Mouse (Mus musculus) CH12.LX (cell line): ENCODE measurements around the gene Gm20517. TPM values are rescaled to one million over a fixed set of nuclear protein-coding genes. Genes with fewer than 3 reads are reported as not detected.
A peak's percentile ranks its signal among the peaks of the same experiment; 100 is the strongest.

Source experiments
- DNase-seq: peaks from one replicate; pipeline ENCODE4 v3.0.0-alpha.2; 2013; ENCODE audit errors: extremely low read depth
- H3K27ac ChIP-seq: 2 replicates; pipeline ENCODE4 v1.5.1; 2012; ENCODE audit warnings: low read depth, mild to moderate bottlenecking, control low read depth, moderate library complexity; ENCODE audit not compliant: insufficient read depth
- H3K27me3 ChIP-seq: replicated peaks from 2 replicates; pipeline ENCODE3; 2012; ENCODE audit warnings: inconsistent platforms
- H3K36me3 ChIP-seq, 2 experiments: replicated peaks in 1 of 2; 2 replicates each; pipeline versions ENCODE3 to v1.6.1; 2012; ENCODE audit warnings: inconsistent platforms in 1 of 2, low read length in 1 of 2, mild to moderate bottlenecking in 1 of 2, mixed read lengths in 1 of 2, moderate library complexity in 1 of 2; ENCODE audit not compliant: control insufficient read depth in 1 of 2, insufficient read depth in 1 of 2
- H3K4me1 ChIP-seq, 2 experiments: 2 replicates each; pipeline ENCODE4 v1.6.1; 2012; ENCODE audit warnings: inconsistent platforms in 1 of 2, moderate library complexity in 1 of 2; ENCODE audit not compliant: insufficient read depth in 2 of 2, control insufficient read depth in 1 of 2
- H3K4me2 ChIP-seq: 2 replicates; pipeline ENCODE4 v1.6.1; 2012; ENCODE audit warnings: low read depth, mild to moderate bottlenecking, control low read depth; ENCODE audit not compliant: poor library complexity, insufficient read depth, severe bottlenecking
- H3K4me3 ChIP-seq, 3 experiments: fragments of 150-350 bp in 1 of 3; sonication (generic) in 1 of 3; replicated peaks in 1 of 3; 2 replicates each; pipeline versions ENCODE3 to v1.5.1; 2011 to 2012; ENCODE audit warnings: low read depth in 2 of 3, low read length in 2 of 3, mild to moderate bottlenecking in 2 of 3, moderate library complexity in 2 of 3, control low read depth in 1 of 3, improper control_type of control experiment in 1 of 3, inconsistent platforms in 1 of 3, mixed read lengths in 1 of 3; ENCODE audit not compliant: poor library complexity in 1 of 3
- H3K79me2 ChIP-seq: replicated peaks from 2 replicates; pipeline ENCODE4 v1.6.1; 2012; ENCODE audit warnings: mild to moderate bottlenecking, moderate library complexity; ENCODE audit not compliant: control insufficient read depth, poor library complexity, insufficient read depth, severe bottlenecking; ENCODE audit errors: extremely low read depth
- H3K9ac ChIP-seq: 2 replicates; pipeline ENCODE4 v1.6.1; 2012; ENCODE audit warnings: low read depth, mild to moderate bottlenecking, control low read depth, moderate library complexity; ENCODE audit not compliant: insufficient read depth
- H3K9me3 ChIP-seq: replicated peaks from 2 replicates; pipeline ENCODE3; 2012; ENCODE audit warnings: low read length, inconsistent platforms, mixed read lengths
- BHLHE40 ChIP-seq: IDR thresholded peaks from 2 replicates; pipeline ENCODE4 v1.6.1; 2011; ENCODE audit warnings: mild to moderate bottlenecking, low read depth, low read length, improper control_type of control experiment
- CHD1 ChIP-seq: IDR thresholded peaks from 2 replicates; pipeline ENCODE4 v1.6.1; 2012; ENCODE audit warnings: low read depth, low read length, improper control_type of control experiment, inconsistent platforms
- CHD2 ChIP-seq: IDR thresholded peaks from 2 replicates; pipeline ENCODE4 v1.6.1; 2011; ENCODE audit warnings: low read length, improper control_type of control experiment
- CTCF ChIP-seq, 2 experiments: IDR thresholded peaks in 1 of 2; conservative IDR thresholded peaks in 1 of 2; 2 replicates each; pipeline ENCODE4 v1.5.1; 2011 to 2012; ENCODE audit warnings: low read depth in 2 of 2, low read length in 2 of 2, improper control_type of control experiment in 1 of 2, inconsistent platforms in 1 of 2, mild to moderate bottlenecking in 1 of 2, moderate library complexity in 1 of 2
- ELF1 ChIP-seq: IDR thresholded peaks from 2 replicates; pipeline ENCODE4 v1.6.1; 2014; ENCODE audit warnings: low read depth, mild to moderate bottlenecking, inconsistent platforms, low read length, improper control_type of control experiment
- GABPA ChIP-seq: IDR thresholded peaks from 2 replicates; pipeline ENCODE4 v1.6.1; 2012; ENCODE audit warnings: low read depth, low read length, improper control_type of control experiment, inconsistent platforms; ENCODE audit not compliant: insufficient replicate concordance
- HCFC1 ChIP-seq: IDR thresholded peaks from 2 replicates; pipeline ENCODE4 v1.6.1; 2012; ENCODE audit warnings: low read depth, mild to moderate bottlenecking, inconsistent platforms, low read length, improper control_type of control experiment
- IRF4 ChIP-seq: IDR thresholded peaks from 2 replicates; pipeline ENCODE4 v1.6.1; 2014; ENCODE audit warnings: low read depth, mild to moderate bottlenecking, inconsistent platforms, low read length, improper control_type of control experiment
- JUN ChIP-seq: IDR thresholded peaks from 2 replicates; pipeline ENCODE4 v1.6.1; 2011; ENCODE audit warnings: low read depth, mild to moderate bottlenecking, low read length, improper control_type of control experiment, moderate library complexity; ENCODE audit not compliant: insufficient read depth
- JUND ChIP-seq: conservative IDR thresholded peaks from 2 replicates; pipeline ENCODE4 v1.6.1; 2011; ENCODE audit warnings: low read depth, low read length, improper control_type of control experiment
- MAFK ChIP-seq: IDR thresholded peaks from 2 replicates; pipeline ENCODE4 v1.6.1; 2011; ENCODE audit warnings: low read length, improper control_type of control experiment; ENCODE audit not compliant: insufficient replicate concordance
- MAZ ChIP-seq: IDR thresholded peaks from 2 replicates; pipeline ENCODE4 v1.6.1; 2012; ENCODE audit warnings: low read depth, mild to moderate bottlenecking, inconsistent platforms, low read length, improper control_type of control experiment, moderate library complexity
- MEF2A ChIP-seq: IDR thresholded peaks from 2 replicates; pipeline ENCODE4 v1.6.1; 2014; ENCODE audit warnings: low read depth, mild to moderate bottlenecking, inconsistent platforms, low read length, improper control_type of control experiment, borderline replicate concordance
- MYC ChIP-seq: IDR thresholded peaks from 2 replicates; pipeline ENCODE4 v1.6.1; 2011; ENCODE audit warnings: low read depth, mild to moderate bottlenecking, improper control_type of control experiment, low read length
- NELFE ChIP-seq: IDR thresholded peaks from 2 replicates; pipeline ENCODE4 v1.6.1; 2011; ENCODE audit warnings: low read depth, low read length, improper control_type of control experiment
- NRF1 ChIP-seq: IDR thresholded peaks from 2 replicates; pipeline ENCODE4 v1.6.1; 2014; ENCODE audit warnings: low read depth, mild to moderate bottlenecking, inconsistent platforms, low read length, improper control_type of control experiment, moderate library complexity
- POLR2A ChIP-seq: IDR thresholded peaks from 2 replicates; pipeline ENCODE4 v1.6.1; 2011; ENCODE audit warnings: low read depth, mild to moderate bottlenecking, improper control_type of control experiment, low read length
- RAD21 ChIP-seq: IDR thresholded peaks from 2 replicates; pipeline ENCODE4 v1.6.1; 2011; ENCODE audit warnings: low read depth, mild to moderate bottlenecking, low read length, improper control_type of control experiment, moderate library complexity
- RCOR1 ChIP-seq: conservative IDR thresholded peaks from 2 replicates; pipeline ENCODE4 v1.6.1; 2012; ENCODE audit warnings: low read depth, mild to moderate bottlenecking, inconsistent platforms, low read length, improper control_type of control experiment
- SMC3 ChIP-seq: IDR thresholded peaks from 2 replicates; pipeline ENCODE4 v1.6.1; 2011; ENCODE audit warnings: low read depth, low read length, improper control_type of control experiment
- TBP ChIP-seq: conservative IDR thresholded peaks from 2 replicates; pipeline ENCODE4 v1.6.1; 2011; ENCODE audit warnings: low read depth, low read length, improper control_type of control experiment
- TCF12 ChIP-seq: IDR thresholded peaks from 2 replicates; pipeline ENCODE4 v1.6.1; 2014; ENCODE audit warnings: low read depth, mild to moderate bottlenecking, inconsistent platforms, low read length, improper control_type of control experiment
- USF2 ChIP-seq: conservative IDR thresholded peaks from 2 replicates; pipeline ENCODE4 v1.6.1; 2011; ENCODE audit warnings: low read depth, low read length, improper control_type of control experiment
- ZC3H11A ChIP-seq: IDR thresholded peaks from 2 replicates; pipeline ENCODE4 v1.6.1; 2012; ENCODE audit warnings: low read depth, mild to moderate bottlenecking, inconsistent platforms, low read length, improper control_type of control experiment
- ZKSCAN1 ChIP-seq: IDR thresholded peaks from 2 replicates; pipeline ENCODE4 v1.6.1; 2012; ENCODE audit warnings: low read depth, inconsistent platforms, low read length, improper control_type of control experiment, borderline replicate concordance
- dilution Hi-C: fragments of 300-500 bp; cut with MboI; formaldehyde crosslinking; loops from 2 replicates; pipeline ENCODE4 v1.14.3; 2020; ENCODE audit warnings: low sequenced_read_pairs; ENCODE audit not compliant: extremely low pct_unique_long_range_greater_than_20kb, extremely low pct_ligation_motif_present
- in situ Hi-C: fragments of 300-500 bp; cut with MboI; formaldehyde crosslinking; loops from 3 replicates; pipeline ENCODE4 v1.14.3; 2019; ENCODE audit warnings: low sequenced_read_pairs, low pct_ligation_motif_present, low pct_unique_long_range_greater_than_20kb, mixed read lengths
- polyA plus RNA-seq: library from polyadenylated mRNA; unstranded; fragments of >175 nt; gene quantifications from 2 replicates; pipeline ENCODE4 v1.2.1, GENCODE M21; 2012; ENCODE audit warnings: low read depth; ENCODE audit not compliant: insufficient read length
- total RNA-seq, 2 experiments: library from RNA; depleted of rRNA; stranded (reverse); fragments of 300-350 nt in 1 of 2; fragments of >200 nt in 1 of 2; gene quantifications; 2 replicates each; pipeline ENCODE4 v1.2.3; 2012 to 2014

The Gm20517 gene
- total and polyA plus RNA-seq, 3 experiments = 1.1 to 1.8 (median 1.8) TPM

GRCm38 (mm10) chr17:47601389-47601755 lies 10.0 kb upstream of the Gm20517 start:
- no peak overlapping the region for H3K9ac ChIP-seq
- in situ Hi-C loops = loop anchor here (5.0 to 25.0 kb wide), 2 partner anchors 89 to 214 kb away; partner anchors contain the start of gene Guca1b
- H3K27ac ChIP-seq = peak overlapping the region; percentile 24; the same call in 1 of the 2 replicates
- no peak overlapping the region for H3K4me3 ChIP-seq
- H3K27me3 ChIP-seq = no peaks in the 10 kb centered on the region
- H3K79me2 ChIP-seq = no peaks in the 10 kb centered on the region
- no peak overlapping the region for H3K4me2 ChIP-seq
- TF ChIP-seq JUND (no peak), CHD2 (no peak), GABPA (no peak), RCOR1 (no peak), TBP (no peak), JUN (no peak), ZKSCAN1 (no peak), MAZ (no peak), CHD1 (no peak), MAFK (no peak), BHLHE40 (no peak), ZC3H11A (no peak), CTCF (conservative IDR thresholded peaks at IDR 0.05 in 1 of 2, IDR thresholded peaks at IDR 0.05 in 1 of 2; ENCODE audit: low read depth in 2 of 2, low read length in 2 of 2) (no peak), ELF1 (no peak), RAD21 (no peak), MYC (no peak), NELFE (no peak), TCF12 (no peak), MEF2A (no peak)
- peaks cover 3 to 28% of the 10 kb centered on the region in 2 experiments; a peak in 3 of 4 replicates for H3K4me1 ChIP-seq
- peaks cover 74 to 92% of the 10 kb centered on the region in 2 experiments for H3K36me3 ChIP-seq
- no peaks in the 10 kb centered on the region for H3K9me3 ChIP-seq
- no peak for DNase-seq
- dilution Hi-C loops = no loop called here

- Histone ChIP-seq H3K9ac (no peak overlapping the region), H3K4me1 (peaks cover 3 to 22% of the 10 kb centered on the region in 2 experiments; a peak in 3 of 4 replicates), H3K27ac (no peak overlapping the region), H3K36me3 (peaks cover 82 to 93% of the 10 kb centered on the region in 2 experiments), H3K79me2 (no peaks in the 10 kb centered on the region; the same call in 1 of the 2 replicates), H3K4me2 (no peak overlapping the region), H3K27me3 (no peaks in the 10 kb centered on the region), H3K9me3 (no peaks in the 10 kb centered on the region), H3K4me3 (no peak overlapping the region)
- TF ChIP-seq CTCF (conservative IDR thresholded peaks at IDR 0.05 in 1 of 2, IDR thresholded peaks at IDR 0.05 in 1 of 2; ENCODE audit: low read depth in 2 of 2, low read length in 2 of 2) (no peak), CHD1 (no peak), NRF1 (no peak), IRF4 (no peak), GABPA (no peak), JUN (no peak), POLR2A (no peak), HCFC1 (no peak), TCF12 (no peak), MAZ (no peak), NELFE (no peak), USF2 (no peak), SMC3 (no peak), ZKSCAN1 (no peak)
- in situ Hi-C loops (loop anchor here (5.0 to 25.0 kb wide), 2 partner anchors 90 to 215 kb away; partner anchors contain the start of gene Guca1b), dilution Hi-C loops (no loop called here)
- no peak for DNase-seq
These were observed 9.1 kb upstream of the Gm20517 start for GRCm38 (mm10) chr17:47602289-47602688.
